Mouse (Mus musculus): ENCODE measurements around the gene Cda. TPM values are rescaled to one million over a fixed set of nuclear protein-coding genes. Genes with fewer than 3 reads are reported as not detected.

Gene Cda
- polyA plus RNA-seq, 1 experiment from 2014 or later = 8.9 TPM

- Histone ChIP-seq H3K27ac (no peak overlapping the region), H3K27me3 (peaks cover 96% of the 10 kb centered on the region), H3K36me3 (no peaks in the 10 kb centered on the region), H3K9ac (no peak overlapping the region), H3K4me3 (peak overlapping the region; percentile 46), H3K4me2 (peak overlapping the region; percentile 71), H3K4me1 (replicated peaks) (peaks cover 21% of the 10 kb centered on the region), H3K9me3 (replicated peaks) (no peaks in the 10 kb centered on the region)
- 1% methylated on average over 103 of the region's 103 CpGs for WGBS
- ATAC-seq (replicated peaks; ENCODE audit: insufficient number of reproducible peaks, insufficient read depth, low FRiP score, low read depth) = no peak
Observed at GRCm38 (mm10) chr4:138395087-138395970, 27.5 kb upstream of the Cda start.

GRCm38 (mm10) chr4:138393703-138394102 lies 25.9 kb upstream of the Cda start:
- H3K27me3 ChIP-seq = peaks cover 86% of the 10 kb centered on the region
- H3K4me1 ChIP-seq (replicated peaks) = peaks cover 21% of the 10 kb centered on the region
- no peaks in the 10 kb centered on the region for H3K9me3 ChIP-seq (replicated peaks)
- no peak for ATAC-seq (replicated peaks; ENCODE audit: insufficient number of reproducible peaks, insufficient read depth, low FRiP score, low read depth)
- H3K4me2 ChIP-seq = no peak overlapping the region
- no peak overlapping the region for H3K9ac ChIP-seq
- no peak overlapping the region for H3K4me3 ChIP-seq
- H3K36me3 ChIP-seq = no peaks in the 10 kb centered on the region
- 50% methylated on average over 7 of the region's 7 CpGs for WGBS
- no peak overlapping the region for H3K27ac ChIP-seq

GRCm38 (mm10) chr4:138383789-138384188 lies 16.0 kb upstream of the Cda start:
- 43% methylated on average over 4 of the region's 4 CpGs for WGBS
- H3K4me3 ChIP-seq = no peak overlapping the region
- peaks cover 18% of the 10 kb centered on the region for H3K27me3 ChIP-seq
- ATAC-seq (replicated peaks; ENCODE audit: insufficient number of reproducible peaks, insufficient read depth, low FRiP score, low read depth) = no peak
- H3K27ac ChIP-seq = no peak overlapping the region
- no peak overlapping the region for H3K9ac ChIP-seq
- H3K9me3 ChIP-seq (replicated peaks) = no peaks in the 10 kb centered on the region
- no peaks in the 10 kb centered on the region for H3K36me3 ChIP-seq
- no peak overlapping the region for H3K4me2 ChIP-seq
- H3K4me1 ChIP-seq (replicated peaks) = no peaks in the 10 kb centered on the region

- Histone ChIP-seq H3K4me1 (replicated peaks) (no peaks in the 10 kb centered on the region), H3K36me3 (no peaks in the 10 kb centered on the region), H3K4me2 (no peak overlapping the region), H3K9me3 (replicated peaks) (no peaks in the 10 kb centered on the region), H3K4me3 (no peak overlapping the region), H3K27ac (no peak overlapping the region), H3K27me3 (peaks cover 18% of the 10 kb centered on the region), H3K9ac (no peak overlapping the region)
- no peak for ATAC-seq (replicated peaks; ENCODE audit: insufficient number of reproducible peaks, insufficient read depth, low FRiP score, low read depth)
- 66% methylated on average over 6 of the region's 6 CpGs for WGBS
Observed at GRCm38 (mm10) chr4:138382462-138382861, 14.7 kb upstream of the Cda start.

- H3K36me3 ChIP-seq = no peaks in the 10 kb centered on the region
- no peak for ATAC-seq (replicated peaks; ENCODE audit: insufficient number of reproducible peaks, insufficient read depth, low FRiP score, low read depth)
- H3K27me3 ChIP-seq = peaks cover 18% of the 10 kb centered on the region
- whole genome bisulfite sequencing = 55% methylated on average over 10 of the region's 10 CpGs
- no peak overlapping the region for H3K4me2 ChIP-seq
- no peak overlapping the region for H3K27ac ChIP-seq
- H3K9ac ChIP-seq = no peak overlapping the region
- H3K4me3 ChIP-seq = no peak overlapping the region
- no peaks in the 10 kb centered on the region for H3K4me1 ChIP-seq (replicated peaks)
- H3K9me3 ChIP-seq (replicated peaks) = no peaks in the 10 kb centered on the region
Observed at GRCm38 (mm10) chr4:138380132-138380689, 12.4 kb upstream of the Cda start.

- ATAC-seq (replicated peaks; ENCODE audit: insufficient number of reproducible peaks, insufficient read depth, low FRiP score, low read depth) = no peak
Observed at GRCm38 (mm10) chr4:138379091-138379840, 11.5 kb upstream of the Cda start.

GRCm38 (mm10) chr4:138377526-138377925 lies 9.7 kb upstream of the Cda start:
- Histone ChIP-seq H3K4me2 (no peak overlapping the region), H3K36me3 (no peaks in the 10 kb centered on the region), H3K4me1 (replicated peaks) (no peaks in the 10 kb centered on the region), H3K9me3 (replicated peaks) (no peaks in the 10 kb centered on the region), H3K9ac (no peak overlapping the region), H3K27ac (no peak overlapping the region), H3K4me3 (no peak overlapping the region), H3K27me3 (peaks cover 18% of the 10 kb centered on the region)
- ATAC-seq (replicated peaks; ENCODE audit: insufficient number of reproducible peaks, insufficient read depth, low FRiP score, low read depth) = no peak
- 50% methylated on average over 6 of the region's 6 CpGs for WGBS

More at GRCm38 (mm10) chr4:138379091-138379840, 11.5 kb upstream of the Cda start:
- no peak overlapping the region for H3K27ac ChIP-seq
- H3K27me3 ChIP-seq = peaks cover 18% of the 10 kb centered on the region
- H3K9me3 ChIP-seq (replicated peaks) = no peaks in the 10 kb centered on the region
- no peak overlapping the region for H3K9ac ChIP-seq
- 57% methylated on average over 14 of the region's 14 CpGs for WGBS
- no peak overlapping the region for H3K4me2 ChIP-seq
- no peak overlapping the region for H3K4me3 ChIP-seq
- H3K4me1 ChIP-seq (replicated peaks) = no peaks in the 10 kb centered on the region
- H3K36me3 ChIP-seq = no peaks in the 10 kb centered on the region

GRCm38 (mm10) chr4:138375117-138375516 lies 7.3 kb upstream of the Cda start:
- ATAC-seq (replicated peaks; ENCODE audit: insufficient number of reproducible peaks, insufficient read depth, low FRiP score, low read depth) = no peak
- Histone ChIP-seq H3K36me3 (no peaks in the 10 kb centered on the region), H3K27me3 (peaks cover 8% of the 10 kb centered on the region), H3K4me2 (no peak overlapping the region), H3K4me1 (replicated peaks) (no peaks in the 10 kb centered on the region), H3K27ac (no peak overlapping the region), H3K4me3 (no peak overlapping the region), H3K9ac (no peak overlapping the region), H3K9me3 (replicated peaks) (no peaks in the 10 kb centered on the region)
- WGBS = 75% methylated on average over 3 of the region's 3 CpGs

- H3K4me3 ChIP-seq = no peak overlapping the region
- no peaks in the 10 kb centered on the region for H3K9me3 ChIP-seq (replicated peaks)
- H3K4me1 ChIP-seq (replicated peaks) = peaks cover 18% of the 10 kb centered on the region
- no peaks in the 10 kb centered on the region for H3K36me3 ChIP-seq
- H3K27ac ChIP-seq = no peak overlapping the region
- H3K4me2 ChIP-seq = no peak overlapping the region
- ATAC-seq (replicated peaks; ENCODE audit: insufficient number of reproducible peaks, insufficient read depth, low FRiP score, low read depth) = no peak
- H3K9ac ChIP-seq = no peak overlapping the region
- 74% methylated on average over 5 of the region's 5 CpGs for WGBS
- no peaks in the 10 kb centered on the region; the same call in 1 of the 2 replicates for H3K27me3 ChIP-seq
Observed at GRCm38 (mm10) chr4:138370996-138371516, 3.3 kb upstream of the Cda start.

GRCm38 (mm10) chr4:138368498-138369260 lies 887 bp upstream of the Cda start:
- no peak for ATAC-seq (replicated peaks; ENCODE audit: insufficient number of reproducible peaks, insufficient read depth, low FRiP score, low read depth)
- Histone ChIP-seq H3K9ac (no peak overlapping the region), H3K27ac (peak overlapping the region; percentile 16; the same call in 1 of the 2 replicates), H3K4me1 (replicated peaks) (peaks cover 18% of the 10 kb centered on the region), H3K36me3 (no peaks in the 10 kb centered on the region), H3K9me3 (replicated peaks) (no peaks in the 10 kb centered on the region), H3K27me3 (no peaks in the 10 kb centered on the region; the same call in 1 of the 2 replicates), H3K4me3 (no peak overlapping the region), H3K4me2 (peak overlapping the region; percentile 79)
- WGBS = 74% methylated on average over 12 of the region's 12 CpGs
